Mouse (Mus musculus) right cerebral cortex, postnatal 4 days (tissue): Measurements from ENCODE around the gene Pigyl.
A peak's percentile ranks its signal among the peaks of the same experiment; 100 is the strongest.
"Not testable (repeated sequence)": the region's sequence is repeated elsewhere in the genome, so short reads cannot be mapped to it uniquely, and the experiment has no call there.

Experiments used
- DNase-seq: peaks from one replicate; pipeline ENCODE4 v3.0.0-alpha.2; 2022

Gene Pigyl

GRCm38 (mm10) chr9:22139746-22140145, 16.9 kb upstream of the Pigyl start:
- DNase-seq: no peak

- peak; percentile 92 for DNase-seq
These were observed 13.3 kb upstream of the Pigyl start for GRCm38 (mm10) chr9:22143108-22144037.

GRCm38 (mm10) chr9:22144304-22144965, 12.2 kb upstream of the Pigyl start:
- DNase-seq: no peak

GRCm38 (mm10) chr9:22149426-22150248, 7.0 kb upstream of the Pigyl start:
- DNase-seq: no peak

DNA sequence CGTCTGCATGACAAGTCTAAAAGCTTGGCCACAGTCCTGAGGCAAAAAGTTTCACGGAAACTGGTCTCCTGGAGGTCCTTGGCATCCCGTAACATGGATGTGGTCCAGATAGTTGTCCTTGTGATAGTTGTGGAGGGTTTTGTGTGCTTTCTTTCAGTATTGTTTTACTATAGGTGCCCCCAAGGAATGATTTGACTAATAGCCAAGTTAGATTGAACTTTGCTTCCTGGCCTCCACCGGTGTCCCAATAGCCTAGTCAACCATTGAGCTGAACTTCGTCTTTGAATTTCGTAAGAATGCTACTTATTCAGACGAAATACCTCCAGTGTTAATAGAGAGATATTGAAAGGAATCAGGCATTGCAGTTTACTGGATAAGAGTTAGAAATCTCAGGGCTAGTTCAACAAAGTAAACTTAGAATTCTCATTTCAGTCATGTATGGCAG, 6.4 kb upstream of the Pigyl start:
- DNase-seq: not testable (repeated sequence)

GRCm38 (mm10) chr9:22150946-22151345, 5.7 kb upstream of the Pigyl start:
- no peak for DNase-seq

GRCm38 (mm10) chr9:22153810-22154209, 2.8 kb upstream of the Pigyl start:
- DNase-seq: no peak

DNA sequence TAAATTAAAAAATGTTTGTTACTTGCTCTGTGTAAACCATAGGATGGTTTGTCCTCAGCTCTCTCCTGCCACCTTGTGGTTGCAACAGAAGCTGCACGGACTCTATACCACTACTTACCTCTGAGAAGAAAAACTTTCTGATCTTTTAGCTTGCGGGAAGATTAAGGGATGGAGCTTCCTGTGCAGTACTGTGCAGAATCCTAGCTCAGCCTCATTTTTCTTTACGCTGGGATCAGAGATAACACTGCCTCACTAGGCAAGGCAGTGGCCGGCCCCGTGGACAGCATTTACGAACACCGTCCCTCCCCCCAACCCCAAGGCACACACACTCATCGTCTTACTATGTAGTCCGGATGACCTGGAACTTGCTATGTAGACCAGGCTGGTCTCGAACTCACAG, 1.0 kb upstream of the Pigyl start:
- peak; percentile 70 for DNase-seq

DNA sequence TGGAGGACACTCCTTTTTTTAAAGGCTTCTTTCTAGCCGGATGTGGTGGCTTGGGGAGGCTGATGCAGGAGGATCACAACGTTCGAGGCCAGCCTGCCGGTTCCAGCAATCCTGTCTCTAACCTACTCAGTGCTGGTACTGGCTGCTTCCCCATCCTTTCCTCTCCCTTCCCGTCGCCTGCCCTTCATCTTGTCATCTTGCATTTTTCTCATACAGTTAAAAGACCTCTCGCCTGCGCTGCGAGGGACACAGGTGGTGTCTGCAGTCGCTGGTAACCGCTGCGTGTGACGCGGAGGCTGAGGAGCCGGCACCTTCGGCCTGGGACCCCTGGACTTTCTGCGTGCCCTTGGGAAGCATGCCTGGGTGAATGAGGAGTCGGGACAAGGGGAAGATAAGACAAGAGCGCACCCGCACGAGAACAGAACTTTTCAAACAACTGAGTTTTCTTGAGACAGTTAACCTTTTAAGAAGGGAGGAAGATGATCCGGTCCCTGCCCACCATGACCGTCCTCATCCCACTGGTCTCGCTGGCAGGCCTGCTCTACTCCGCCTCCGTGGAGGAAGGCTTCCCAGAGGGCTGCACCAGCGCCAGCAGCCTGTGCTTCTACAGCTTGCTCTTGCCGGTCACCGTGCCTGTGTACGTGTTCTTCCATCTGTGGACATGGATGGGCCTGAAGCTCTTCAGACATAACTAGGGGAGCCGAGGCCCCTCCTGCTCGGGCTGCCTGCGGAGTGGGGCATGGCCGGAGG, 1.0 kb downstream of the Pigyl start:
- DNase-seq: peak; percentile 11

GRCm38 (mm10) chr9:22161299-22161698, 4.7 kb downstream of the Pigyl start:
- no peak for DNase-seq

DNA sequence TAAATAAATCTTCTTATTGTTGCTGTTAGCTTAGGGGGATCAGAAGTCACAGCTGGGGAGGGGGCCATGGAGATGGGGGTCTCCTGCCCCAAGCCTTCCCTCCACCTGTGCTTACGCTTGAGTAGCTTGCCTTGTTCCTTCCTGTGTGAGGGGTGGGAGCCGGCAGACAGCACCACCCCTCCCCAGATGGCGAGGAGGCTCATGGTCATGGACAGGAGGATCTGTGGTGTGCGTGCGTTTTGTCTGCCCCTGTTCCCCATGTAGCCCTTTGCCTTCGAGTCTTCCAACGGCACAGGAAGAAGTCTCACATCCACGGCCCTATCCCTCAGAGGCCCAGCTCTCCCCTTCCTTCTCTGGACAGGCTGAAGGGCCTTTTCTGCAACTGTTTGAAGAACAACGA, 5.7 kb downstream of the Pigyl start:
- no peak for DNase-seq

DNA sequence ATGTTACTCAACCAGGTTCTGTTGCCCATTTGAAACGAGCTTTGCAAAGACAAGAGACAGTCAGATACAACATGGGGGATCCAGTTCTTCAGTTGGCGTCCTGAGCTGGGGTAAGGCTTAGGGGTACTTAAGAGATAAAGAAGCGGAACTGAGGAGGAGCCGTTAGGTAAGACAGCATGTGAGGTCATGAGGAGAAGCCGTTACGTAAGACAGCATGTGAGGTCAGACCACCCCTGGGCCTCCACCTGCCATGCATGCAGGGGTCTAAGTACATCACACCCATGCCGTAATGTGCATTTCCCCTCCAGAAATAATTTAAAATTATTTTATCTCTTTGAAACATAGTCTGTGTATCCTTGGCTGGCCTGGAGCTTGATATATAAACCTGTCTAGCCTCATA, 6.3 kb downstream of the Pigyl start:
- DNase-seq: no peak

- DNase-seq: peak; percentile 56
These were observed 8.3 kb downstream of the Pigyl start for GRCm38 (mm10) chr9:22164711-22165668.

DNA sequence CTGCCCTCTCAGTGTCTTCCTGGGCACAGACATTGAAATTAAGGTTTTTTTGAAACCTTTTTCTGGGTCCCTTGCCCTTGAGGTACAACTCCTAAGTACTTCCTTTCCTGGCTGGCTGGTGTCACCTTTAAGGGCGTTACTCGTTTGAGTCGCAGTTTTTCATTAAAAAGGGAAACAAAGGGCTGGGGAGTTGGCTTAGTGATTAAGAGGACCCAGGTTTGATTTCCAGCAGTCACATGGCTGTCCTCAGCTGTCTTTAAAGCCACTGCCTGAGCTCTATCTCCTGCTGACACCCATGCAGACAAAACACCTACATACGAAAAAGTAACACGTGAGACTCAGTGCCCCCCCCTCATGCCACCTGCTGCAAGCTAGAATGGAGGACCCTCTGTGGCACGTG, 9.3 kb downstream of the Pigyl start:
- no peak for DNase-seq

DNA sequence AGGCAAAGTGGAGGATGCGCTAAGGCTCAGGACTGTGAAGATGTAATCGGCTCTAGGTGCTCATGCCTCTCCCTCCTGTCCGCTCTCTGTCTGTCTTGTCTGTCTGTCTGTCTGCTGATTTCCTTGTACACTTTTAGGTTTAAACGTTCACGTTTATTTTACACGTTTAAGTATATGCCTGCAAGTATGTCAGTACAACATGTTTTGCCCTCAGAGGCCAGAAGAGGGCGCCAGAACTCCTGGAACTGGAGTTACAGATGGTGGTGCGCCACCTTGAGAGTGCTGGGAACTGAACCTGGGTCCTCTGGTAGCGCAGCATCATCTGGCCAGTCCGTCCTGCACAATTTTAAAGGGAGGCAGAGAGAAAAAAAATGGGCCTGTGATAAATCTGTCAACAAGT, 10.0 kb downstream of the Pigyl start:
- DNase-seq: no peak

GRCm38 (mm10) chr9:22167751-22168150, 11.1 kb downstream of the Pigyl start:
- DNase-seq: no peak

DNA sequence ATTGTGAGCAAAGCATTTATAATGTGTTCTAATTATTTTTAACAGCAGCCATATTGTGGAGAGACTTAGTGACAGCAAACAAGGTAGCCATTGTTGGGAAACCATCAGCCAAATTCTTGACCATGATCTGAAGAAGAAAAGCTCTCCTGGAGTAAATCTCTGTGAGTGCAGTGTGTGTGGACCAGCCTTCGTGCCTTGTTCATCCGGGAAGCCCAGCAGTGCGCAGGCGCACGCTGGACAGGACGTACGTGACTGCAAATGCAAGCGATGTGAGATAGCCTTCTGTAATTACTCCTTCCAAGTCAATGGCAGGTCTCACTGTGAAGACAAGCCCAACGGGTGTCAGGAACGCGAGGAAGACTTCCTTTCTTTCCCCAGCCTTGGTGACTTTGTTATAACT, 12.7 kb downstream of the Pigyl start:
- DNase-seq: no peak

GRCm38 (mm10) chr9:22172318-22172717, 15.7 kb downstream of the Pigyl start:
- no peak for DNase-seq

- peak; percentile 61 for DNase-seq
These were observed 31.5 kb downstream of the Pigyl start, which contains the start of gene Zfp872 for GRCm38 (mm10) chr9:22188025-22188611. TSS of gene Zfp872 (plus strand) at chr9:22188090.

- no peak for DNase-seq
These were observed 39.8 kb downstream of the Pigyl start for GRCm38 (mm10) chr9:22196412-22196811.
